Mouse (Mus musculus) liver, embryonic 14.5 days (tissue): ENCODE measurements at regions not wholly inside any gene's neighbourhood (a gene's known extent, or its start where the extent isn't known, plus 50 kb on each side); places are given as distances from the start of the nearest gene placed in this dataset.

Source experiments
- ATAC-seq: fragments of 200-750 bp; cut with Nextera tagmentation; 2 replicates; pipeline ENCODE4 v1.8.0; 2017; ENCODE audit warnings: moderate number of reproducible peaks, mild to moderate bottlenecking, moderate library complexity; ENCODE audit not compliant: insufficient read depth
- DNase-seq, 3 experiments: peaks; one replicate each; pipeline ENCODE4 v3.0.0-alpha.2; 2012 to 2013; ENCODE audit warnings: low read depth in 3 of 3, low spot score in 3 of 3
- H3K27ac ChIP-seq: fragments of 300-500 bp; sonication (generic); 2 replicates; pipeline ENCODE4 v1.5.1; 2014; ENCODE audit warnings: moderate library complexity, mild to moderate bottlenecking, control low read depth, inconsistent platforms
- H3K27me3 ChIP-seq: fragments of 300-500 bp; sonication (generic); 2 replicates; pipeline ENCODE4 v1.6.1; 2014; ENCODE audit warnings: mild to moderate bottlenecking, low read length, moderate library complexity; ENCODE audit not compliant: control insufficient read depth, insufficient read depth
- H3K36me3 ChIP-seq: fragments of 300-500 bp; sonication (generic); replicated peaks from 2 replicates; pipeline ENCODE4 v1.6.1; 2014; ENCODE audit warnings: low read depth; ENCODE audit not compliant: control insufficient read depth, insufficient read depth
- H3K4me1 ChIP-seq, 2 experiments: fragments of 200-500 bp in 1 of 2; fragments of 300-500 bp in 1 of 2; sonication (generic) in 1 of 2; replicated peaks; 2 replicates each; pipeline ENCODE4 v1.6.1; 2012 to 2014; ENCODE audit warnings: antibody characterized with exemption in 1 of 2, inconsistent platforms in 1 of 2, low read length in 1 of 2; ENCODE audit not compliant: control insufficient read depth in 2 of 2, insufficient read depth in 2 of 2
- H3K4me2 ChIP-seq: fragments of 300-500 bp; sonication (generic); 2 replicates; pipeline ENCODE4 v1.6.1; 2014; ENCODE audit warnings: low read depth, mild to moderate bottlenecking, control low read depth, moderate library complexity
- H3K4me3 ChIP-seq, 2 experiments: fragments of 200-500 bp in 1 of 2; fragments of 300-500 bp in 1 of 2; sonication (generic) in 1 of 2; 2 replicates each; pipeline ENCODE4 v1.5.1; 2012 to 2014; ENCODE audit warnings: low read depth in 2 of 2, low read length in 2 of 2, mild to moderate bottlenecking in 2 of 2, control low read depth in 1 of 2, inconsistent platforms in 1 of 2, moderate library complexity in 1 of 2; ENCODE audit not compliant: insufficient read depth in 1 of 2
- H3K9ac ChIP-seq: fragments of 300-500 bp; sonication (generic); replicated peaks from 2 replicates; pipeline ENCODE4 v1.6.1; 2014; ENCODE audit warnings: mild to moderate bottlenecking, control low read depth, moderate library complexity
- H3K9me3 ChIP-seq: fragments of 300-500 bp; sonication (generic); 2 replicates; pipeline ENCODE4 v1.6.1; 2016; ENCODE audit warnings: low read length, mixed read lengths; ENCODE audit not compliant: control insufficient read depth
- CTCF ChIP-seq: IDR thresholded peaks from 2 replicates; pipeline ENCODE4 v1.5.1; 2016; ENCODE audit warnings: antibody characterized with exemption, low read depth, control low read depth
- EP300 ChIP-seq: IDR thresholded peaks from 2 replicates; pipeline ENCODE4 v1.6.1; 2016; ENCODE audit warnings: antibody characterized with exemption, low read depth
- WGBS: fragments of 180-500 bp; shearing (Covaris S2); extraction: QIAGEN DNeasy Blood & Tissue Kit; methylation state at CpG from one replicate; pipeline ENCODE4 v1.1.7; 2014; ENCODE audit not compliant: insufficient replicate concordance; 5-methylcytosine and 5-hydroxymethylcytosine counted together

GRCm38 (mm10) chr10:83910649-83911370 lies 188.1 kb downstream of the 1500009L16Rik start:
- 65% methylated on average over 10 of the region's 10 CpGs for WGBS
- H3K36me3 ChIP-seq, result no peaks in the 10 kb centered on the region
- ATAC-seq (no peak), DNase-seq (no peak)
- no peak overlapping the region for H3K27ac ChIP-seq
- H3K4me3 ChIP-seq, result no peak overlapping the region
- H3K4me2 ChIP-seq, result no peak overlapping the region
- no peaks in the 10 kb centered on the region for H3K9me3 ChIP-seq
- TF ChIP-seq EP300 (no peak), CTCF (no peak)
- no peaks in the 10 kb centered on the region for H3K27me3 ChIP-seq
- H3K9ac ChIP-seq, result no peak overlapping the region
- no peaks in the 10 kb centered on the region for H3K4me1 ChIP-seq

GRCm38 (mm10) chr10:83914401-83915132 lies 191.9 kb downstream of the 1500009L16Rik start:
- Histone ChIP-seq H3K9ac (no peak overlapping the region), H3K9me3 (no peaks in the 10 kb centered on the region), H3K27ac (no peak overlapping the region), H3K4me2 (no peak overlapping the region), H3K36me3 (no peaks in the 10 kb centered on the region), H3K4me1 (no peaks in the 10 kb centered on the region), H3K4me3 (no peak overlapping the region), H3K27me3 (no peaks in the 10 kb centered on the region)
- no peak for TF ChIP-seq EP300
- no peak for TF ChIP-seq CTCF
- ATAC-seq (no peak), DNase-seq (no peak)
- whole genome bisulfite sequencing, result 32% methylated on average over 12 of the region's 12 CpGs

- H3K27me3 ChIP-seq, result no peaks in the 10 kb centered on the region
- no peaks in the 10 kb centered on the region for H3K9me3 ChIP-seq
- ATAC-seq (no peak), DNase-seq (no peak)
- H3K36me3 ChIP-seq, result no peaks in the 10 kb centered on the region
- 51% methylated on average over 9 of the region's 9 CpGs for WGBS
- H3K4me2 ChIP-seq, result no peak overlapping the region
- H3K4me1 ChIP-seq, result no peaks in the 10 kb centered on the region
- H3K9ac ChIP-seq, result no peak overlapping the region
- TF ChIP-seq EP300 (no peak), CTCF (no peak)
- no peak overlapping the region for H3K27ac ChIP-seq
- H3K4me3 ChIP-seq, result no peak overlapping the region
Observed at GRCm38 (mm10) chr10:83915133-83915730, 192.6 kb downstream of the 1500009L16Rik start.

GRCm38 (mm10) chr10:83926990-83927389 lies 204.3 kb downstream of the 1500009L16Rik start:
- DNase-seq (no peak), ATAC-seq (no peak)
- no peak overlapping the region for H3K4me3 ChIP-seq
- TF ChIP-seq EP300, result no peak
- no peak for TF ChIP-seq CTCF
- no peak overlapping the region for H3K9ac ChIP-seq
- H3K4me2 ChIP-seq, result no peak overlapping the region
- 50% methylated on average over 4 of the region's 4 CpGs for WGBS
- H3K9me3 ChIP-seq, result no peaks in the 10 kb centered on the region
- H3K27me3 ChIP-seq, result no peaks in the 10 kb centered on the region
- H3K27ac ChIP-seq, result no peak overlapping the region
- no peaks in the 10 kb centered on the region for H3K36me3 ChIP-seq
- no peaks in the 10 kb centered on the region for H3K4me1 ChIP-seq

GRCm38 (mm10) chr10:83927554-83927953 lies 204.9 kb downstream of the 1500009L16Rik start:
- Histone ChIP-seq H3K27me3 (no peaks in the 10 kb centered on the region), H3K4me3 (no peak overlapping the region), H3K27ac (no peak overlapping the region), H3K4me2 (no peak overlapping the region), H3K4me1 (no peaks in the 10 kb centered on the region), H3K36me3 (no peaks in the 10 kb centered on the region), H3K9me3 (no peaks in the 10 kb centered on the region), H3K9ac (no peak overlapping the region)
- 72% methylated on average over 2 of the region's 2 CpGs for WGBS
- no peak for TF ChIP-seq CTCF
- TF ChIP-seq EP300, result no peak
- ATAC-seq, result no peak
- DNase-seq, result no peak
